Mouse (Mus musculus) left cerebral cortex, postnatal 4 days (tissue): Measurements from ENCODE around the gene Dpyd. TPM values are rescaled to one million over a fixed set of nuclear protein-coding genes. Genes with fewer than 3 reads are reported as not detected.

Source experiments
- DNase-seq: peaks from one replicate; pipeline ENCODE4 v3.0.0-alpha.2; 2022
- intact Hi-C: fragments of 180-260 bp; cut with DNase I; formaldehyde crosslinking; loops from one replicate; pipeline ENCODE4 v1.15.1; 2025
- total RNA-seq, 2 experiments: library from RNA; stranded (reverse); gene quantifications; 2 replicates each; pipeline ENCODE4 v1.2.3; 2021

The Dpyd gene
- 10 to 100 TPM; 13.8 to 19.5 TPM for total RNA-seq

- intact Hi-C loops = no loop called here
- DNase-seq = peak; percentile 83
Observed at GRCm38 (mm10) chr3:118561554-118562310, at the start of gene Dpyd. TSS of gene Dpyd (plus strand) at chr3:118562129.

DNA sequence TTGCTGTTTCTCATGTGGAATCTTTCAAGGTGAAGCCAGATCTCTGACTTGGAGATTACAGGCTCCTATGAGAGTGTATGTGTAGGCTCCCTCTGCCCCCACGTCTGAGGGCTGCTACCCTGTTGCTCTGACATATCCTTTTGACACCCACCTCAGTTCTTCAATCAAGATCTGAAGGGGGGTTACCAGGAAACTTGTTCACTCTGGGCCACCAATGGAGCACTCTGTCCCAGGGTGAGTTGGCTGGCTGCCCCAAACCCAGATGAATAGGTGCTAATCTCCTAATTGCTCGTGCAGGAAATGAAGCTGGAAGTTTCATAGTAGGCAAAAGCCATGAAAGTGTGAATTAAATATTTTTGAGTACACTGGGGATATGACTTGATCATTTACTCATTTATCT, 24.3 kb upstream of the Dpyd start:
- DNase-seq = no peak
- intact Hi-C loops = no loop called here

DNA sequence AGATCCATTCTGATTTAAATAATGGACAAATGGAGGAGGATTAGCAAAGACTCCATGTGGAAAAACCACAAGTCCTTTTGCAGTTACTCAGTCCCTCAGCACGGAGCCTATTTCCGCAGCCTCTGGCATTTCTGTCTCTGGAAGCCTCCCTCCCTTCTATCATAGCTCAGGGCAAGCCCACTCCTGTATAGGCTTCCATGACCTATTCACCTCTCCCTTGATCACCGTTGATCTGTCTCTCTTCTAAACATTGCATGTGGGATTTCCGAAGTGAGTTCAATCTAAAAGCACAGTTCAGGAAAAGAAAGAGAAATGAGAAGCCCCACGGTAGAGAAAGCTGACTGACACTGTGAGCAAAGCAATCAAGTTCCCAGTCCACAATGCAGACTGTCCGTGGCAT, 20.2 kb upstream of the Dpyd start:
- intact Hi-C loops = no loop called here

DNA sequence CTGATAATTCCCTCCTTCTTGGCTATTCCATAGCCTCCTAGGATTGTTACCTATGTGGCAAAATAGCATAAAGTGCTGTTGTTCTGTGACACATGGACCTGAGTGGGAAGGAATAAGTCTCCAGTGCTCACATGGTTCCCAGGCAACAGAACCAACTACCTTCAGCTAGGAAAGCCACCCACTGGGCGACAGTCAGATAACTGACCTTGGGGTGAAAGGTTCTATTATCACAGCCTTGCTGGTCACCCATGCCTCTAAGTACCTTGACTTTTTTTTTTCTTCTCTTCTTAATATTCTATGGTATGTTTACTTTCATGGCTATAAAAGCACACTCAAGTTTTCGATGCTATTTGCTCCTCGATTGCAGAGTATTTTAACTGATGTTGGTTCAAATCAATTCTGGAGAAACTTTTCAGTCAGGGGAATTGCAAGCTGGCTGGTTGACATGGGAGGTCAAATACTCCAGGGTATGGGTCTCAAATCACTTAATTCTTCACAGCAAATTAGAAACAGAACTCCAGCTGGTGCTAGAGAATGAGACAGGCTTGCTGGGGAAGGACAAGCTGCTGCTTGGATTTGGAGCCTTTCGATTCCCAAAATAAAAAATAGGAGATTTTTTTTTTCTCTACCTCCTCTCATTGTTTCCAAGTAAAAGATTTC, 14.2 kb upstream of the Dpyd start:
- intact Hi-C loops = no loop called here
- DNase-seq = no peak

More for the DNA sequence above, 20.2 kb upstream of the Dpyd start:
- no peak for DNase-seq

- no peak for DNase-seq
- intact Hi-C loops = no loop called here
Observed at GRCm38 (mm10) chr3:118557605-118558004, 4.3 kb upstream of the Dpyd start.

DNA sequence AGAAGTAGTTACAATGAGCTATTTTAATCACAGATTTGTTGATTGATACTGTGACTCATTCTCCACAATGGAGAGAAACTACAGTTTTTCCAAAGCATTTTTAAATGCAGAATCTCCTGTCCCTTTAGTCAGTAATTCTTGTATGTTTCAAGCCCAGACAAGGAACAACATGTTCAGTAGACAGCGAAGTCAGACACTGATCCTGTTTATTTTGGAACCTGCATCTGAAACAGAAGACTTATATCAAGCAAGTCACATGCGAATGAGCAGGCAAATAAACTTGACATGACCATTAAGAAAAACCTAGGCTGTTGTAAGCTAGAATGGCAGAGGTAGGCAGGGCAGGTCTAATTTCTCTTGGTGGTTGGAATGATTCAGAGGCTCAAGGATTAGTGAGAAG, 2.0 kb upstream of the Dpyd start:
- intact Hi-C loops = no loop called here
- DNase-seq = no peak

DNA sequence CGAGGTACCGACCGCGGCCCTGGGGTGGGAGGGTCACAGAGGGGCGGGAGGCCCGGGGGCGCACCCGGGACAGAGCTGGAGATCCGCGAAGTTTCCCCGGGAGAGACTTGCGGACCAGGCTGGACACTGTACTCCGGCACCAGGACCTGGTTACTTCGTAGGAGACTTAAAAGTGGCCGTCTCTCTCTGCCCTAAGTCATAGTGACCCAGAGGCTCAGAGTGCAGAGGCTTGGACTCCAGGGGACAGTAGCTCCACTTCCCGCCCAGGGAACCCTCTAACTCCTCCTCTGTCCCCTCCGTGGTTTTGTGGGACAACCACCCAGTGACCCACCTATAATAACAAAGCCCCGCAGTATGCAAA, 362 bp downstream of the Dpyd start:
- intact Hi-C loops = no loop called here
- no peak for DNase-seq

DNA sequence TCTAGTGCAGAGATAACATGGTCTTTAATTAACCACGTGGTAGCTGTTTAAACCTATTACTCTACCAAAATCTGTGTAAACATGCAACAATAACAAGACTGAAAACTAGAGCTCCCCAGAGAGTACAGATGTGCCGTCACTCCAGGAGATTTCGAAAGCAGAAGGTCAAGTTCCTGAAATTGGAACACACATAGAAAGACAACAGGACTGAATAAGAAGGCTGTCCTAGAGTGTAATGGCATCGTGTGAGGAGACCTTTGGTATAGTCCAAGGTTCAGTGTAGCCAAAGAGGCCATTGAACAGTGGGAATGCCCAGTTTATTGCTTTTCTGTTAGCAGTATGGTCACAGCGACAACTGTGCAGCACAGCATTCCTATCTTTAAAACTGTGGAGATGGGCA, 4.8 kb downstream of the Dpyd start:
- intact Hi-C loops = no loop called here

DNA sequence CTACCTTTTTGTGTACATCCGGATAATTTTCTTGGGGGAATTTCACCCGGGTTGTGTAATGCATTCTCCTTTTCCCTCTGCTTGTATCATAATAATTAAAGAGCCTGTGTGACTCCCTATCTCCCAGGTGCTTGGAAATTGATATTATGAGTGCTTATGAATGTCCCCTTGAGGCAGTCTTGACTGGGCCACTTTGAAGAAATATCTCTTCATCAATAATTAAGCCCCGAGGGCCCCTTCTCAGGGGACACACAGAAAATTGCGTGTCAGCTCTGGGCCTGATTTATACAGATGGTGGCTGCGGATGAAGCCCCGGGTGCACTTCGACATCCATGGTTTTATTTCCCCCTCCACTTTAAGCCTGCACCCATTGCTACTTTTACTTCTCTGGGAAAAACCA, 8.3 kb downstream of the Dpyd start:
- intact Hi-C loops = no loop called here
- DNase-seq = no peak

More for the DNA sequence above, 4.8 kb downstream of the Dpyd start:
- DNase-seq = no peak

- intact Hi-C loops = no loop called here
- DNase-seq = no peak
Observed at GRCm38 (mm10) chr3:118590559-118590958, 28.6 kb downstream of the Dpyd start.

GRCm38 (mm10) chr3:118594864-118595263, 32.9 kb downstream of the Dpyd start:
- intact Hi-C loops = no loop called here
- DNase-seq = no peak

- no peak for DNase-seq
- intact Hi-C loops = no loop called here
Observed at GRCm38 (mm10) chr3:118595693-118596092, 33.8 kb downstream of the Dpyd start.

DNA sequence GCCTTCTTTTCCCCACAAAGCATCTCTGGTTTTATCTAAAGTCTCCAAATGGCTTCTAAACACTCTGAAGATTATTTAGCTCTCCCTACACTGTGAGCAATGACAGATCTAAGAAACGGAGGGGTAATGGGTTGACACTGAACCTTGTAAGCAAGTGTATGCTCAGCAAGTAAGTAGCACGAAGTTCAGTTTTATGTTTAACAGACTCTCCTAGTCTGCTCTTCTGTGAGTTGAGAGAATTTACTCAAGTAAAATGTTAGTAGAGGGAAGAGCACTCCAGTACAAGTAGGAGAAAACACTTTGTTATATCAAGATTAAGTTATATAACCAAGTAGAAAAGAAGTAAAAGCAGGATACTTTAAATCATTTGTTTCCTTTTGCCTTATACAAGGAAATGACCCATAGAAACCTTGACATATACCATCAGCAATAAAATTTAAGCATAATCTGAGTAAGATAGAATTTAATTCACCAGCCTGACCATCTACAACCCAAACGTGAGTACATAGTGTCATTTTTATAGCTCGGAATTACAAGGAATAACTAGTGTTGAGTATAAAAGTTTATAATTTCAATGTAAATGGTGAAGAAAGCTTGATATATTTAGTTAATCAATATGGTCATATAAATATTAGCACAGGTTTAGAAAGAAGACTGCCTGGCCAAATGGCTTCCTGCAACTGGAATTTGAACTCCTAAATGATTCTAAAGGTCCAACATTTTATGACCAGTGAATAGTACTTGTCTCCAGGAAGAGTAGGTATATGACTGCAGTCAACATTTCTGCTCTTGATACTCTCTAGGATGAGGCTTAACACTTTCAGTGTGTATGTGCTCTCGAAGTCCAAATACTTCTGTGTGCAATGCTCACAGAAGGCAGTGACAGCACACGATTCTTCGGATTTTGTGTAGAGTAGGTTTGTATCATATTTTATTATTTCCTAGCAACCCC, 40.0 kb downstream of the Dpyd start:
- intact Hi-C loops = no loop called here
- DNase-seq = no peak

DNA sequence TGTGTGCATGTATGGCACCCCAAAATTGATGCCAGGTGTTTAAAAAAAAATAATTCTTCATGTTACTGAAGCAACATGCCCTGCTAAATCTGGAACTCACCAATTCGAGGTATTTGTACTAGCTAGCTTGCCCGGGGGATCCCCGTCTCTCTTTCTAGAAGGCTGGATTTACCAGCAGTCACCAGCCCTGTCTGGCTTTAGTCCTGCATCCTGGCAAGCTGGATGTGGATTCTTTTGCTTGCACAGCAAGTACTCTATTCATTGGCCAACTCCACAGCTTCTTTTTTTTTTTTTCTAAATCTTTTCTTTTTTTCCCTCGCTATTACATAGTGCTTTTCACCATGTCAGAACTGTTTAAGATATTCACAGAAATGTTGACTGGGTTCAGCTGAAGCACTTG, 46.8 kb downstream of the Dpyd start:
- peak; percentile 28 for DNase-seq
- intact Hi-C loops = no loop called here

GRCm38 (mm10) chr3:118626455-118627375, 64.8 kb downstream of the Dpyd start:
- DNase-seq = no peak
- intact Hi-C loops = no loop called here

GRCm38 (mm10) chr3:118629737-118630136, 67.8 kb downstream of the Dpyd start:
- DNase-seq = no peak

DNA sequence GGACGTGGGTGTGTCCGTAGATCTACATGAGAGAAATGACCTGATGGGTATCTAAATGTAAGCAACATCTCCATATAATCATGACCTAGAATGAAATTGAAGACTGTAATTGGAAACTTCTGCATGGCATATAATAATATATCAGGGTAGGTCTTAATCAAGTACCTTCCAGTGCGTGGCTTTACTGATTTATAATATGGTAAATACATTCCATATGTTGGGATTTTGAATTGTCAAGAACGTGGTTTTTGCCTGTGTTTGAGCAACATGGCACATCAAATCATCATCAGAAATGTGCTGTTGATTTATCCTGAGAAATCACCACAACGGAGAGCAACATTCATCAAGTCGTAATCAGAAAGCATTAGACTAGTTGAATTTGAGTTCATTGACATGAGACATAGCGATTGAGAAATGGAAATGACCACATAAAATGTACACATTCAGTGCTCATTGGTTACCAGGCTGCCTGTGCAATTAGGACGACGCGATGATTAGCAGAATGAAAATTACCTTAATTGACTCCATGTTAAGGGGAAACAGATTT, 84.2 kb downstream of the Dpyd start:
- DNase-seq = no peak
- intact Hi-C loops = no loop called here

More at GRCm38 (mm10) chr3:118629737-118630136, 67.8 kb downstream of the Dpyd start:
- intact Hi-C loops = no loop called here

DNA sequence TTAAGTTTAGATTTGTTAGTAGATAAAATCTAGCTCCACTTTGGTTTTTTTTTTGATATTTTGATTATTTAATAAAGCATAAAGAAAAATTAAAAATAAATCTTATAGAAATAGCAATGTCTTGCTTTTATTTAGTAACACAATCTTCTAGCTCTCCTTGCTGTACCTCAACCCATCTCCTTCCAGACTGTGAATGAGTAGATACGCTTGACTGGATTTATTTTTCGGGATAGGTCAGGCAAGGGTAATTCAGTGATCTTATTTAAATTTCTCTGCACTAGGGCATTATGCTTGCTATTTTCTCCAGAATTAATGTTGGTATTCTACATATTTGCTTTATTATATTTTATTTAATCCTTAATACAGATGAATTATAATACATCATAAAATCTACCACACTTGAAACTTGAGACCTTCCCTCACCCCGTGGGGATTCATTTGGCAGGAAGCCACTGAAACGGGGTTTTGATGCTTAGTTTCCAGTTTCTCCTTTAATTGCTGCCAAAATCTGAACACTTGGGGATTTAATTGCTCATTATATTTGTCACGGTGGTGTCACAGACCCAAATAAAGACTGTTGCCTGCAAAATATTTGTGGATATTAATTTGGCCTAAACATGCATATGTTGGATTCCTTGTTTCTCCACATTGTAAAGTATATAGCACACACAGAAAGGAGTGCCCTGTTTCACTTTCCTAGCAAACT, 102.2 kb downstream of the Dpyd start:
- peak; percentile 87 for DNase-seq

DNA sequence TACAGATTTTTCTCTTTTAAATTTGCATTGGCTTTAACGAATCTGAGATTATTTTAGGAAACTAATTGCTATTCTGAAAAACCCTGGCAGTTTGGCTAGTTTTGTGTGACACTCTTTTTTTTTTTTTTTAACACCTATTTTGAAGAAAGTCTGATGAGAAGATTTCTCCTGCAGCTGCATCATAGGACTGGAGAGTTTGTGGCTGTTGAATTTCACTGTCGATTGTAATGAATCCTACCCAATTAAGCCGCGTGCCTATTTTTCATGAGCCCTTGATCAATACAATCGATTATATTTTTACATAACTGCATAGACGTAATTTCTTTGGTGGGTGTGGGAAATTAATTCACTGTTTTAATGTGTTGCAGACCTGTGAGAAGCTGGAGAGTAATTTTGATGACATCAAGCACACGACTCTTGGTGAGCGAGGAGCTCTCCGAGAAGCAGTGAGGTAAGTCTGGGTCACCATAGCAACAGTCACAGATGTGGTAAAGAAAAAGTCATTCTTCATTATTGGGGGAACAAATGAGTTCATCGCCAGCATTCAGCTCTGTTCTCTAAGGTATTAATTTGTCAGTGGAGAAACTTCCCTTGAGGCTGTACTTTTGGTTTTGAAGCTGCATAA, 112.3 kb downstream of the Dpyd start:
- DNase-seq = no peak
- intact Hi-C loops = no loop called here

More for the DNA sequence above, 102.2 kb downstream of the Dpyd start:
- intact Hi-C loops = no loop called here
